Mouse (Mus musculus) forebrain, embryonic 14.5 days (tissue): ENCODE results near the gene Slc6a18. TPM values are rescaled to one million over a fixed set of nuclear protein-coding genes. Genes with fewer than 3 reads are reported as not detected.
A peak's percentile ranks its signal among the peaks of the same experiment; 100 is the strongest.

Experiments used
- ATAC-seq: fragments of 200-750 bp; cut with Nextera tagmentation; 2 replicates; pipeline ENCODE4 v1.8.0; 2017; ENCODE audit warnings: mild to moderate bottlenecking, moderate library complexity
- DNase-seq: peaks from one replicate; pipeline ENCODE4 v3.0.0-alpha.2; 2015; ENCODE audit warnings: low spot score
- H3K27ac ChIP-seq: fragments of 300-500 bp; sonication (generic); 2 replicates; pipeline ENCODE4 v1.5.1; 2014; ENCODE audit warnings: low read depth, mild to moderate bottlenecking, control low read depth, low read length, moderate library complexity
- H3K27me3 ChIP-seq: fragments of 300-500 bp; sonication (generic); replicated peaks from 2 replicates; pipeline ENCODE4 v1.6.1; 2014; ENCODE audit warnings: low read length, control low read depth, mixed read lengths; ENCODE audit not compliant: control insufficient read depth, insufficient read depth
- H3K36me3 ChIP-seq: fragments of 300-500 bp; sonication (generic); 2 replicates; pipeline ENCODE4 v1.6.1; 2014; ENCODE audit warnings: low read length, control low read depth; ENCODE audit not compliant: control insufficient read depth, insufficient read depth
- H3K4me1 ChIP-seq: fragments of 300-500 bp; sonication (generic); 2 replicates; pipeline ENCODE4 v1.6.1; 2014; ENCODE audit warnings: antibody characterized with exemption, low read length, control low read depth; ENCODE audit not compliant: control insufficient read depth, insufficient read depth
- H3K4me2 ChIP-seq: fragments of 300-500 bp; sonication (generic); 2 replicates; pipeline ENCODE4 v1.6.1; 2014; ENCODE audit warnings: mild to moderate bottlenecking, control low read depth, low read length
- H3K4me3 ChIP-seq: fragments of 300-500 bp; sonication (generic); 2 replicates; pipeline ENCODE4 v1.5.1; 2014; ENCODE audit warnings: low read depth, low read length, control low read depth
- H3K9ac ChIP-seq: fragments of 300-500 bp; sonication (generic); 2 replicates; pipeline ENCODE4 v1.6.1; 2014; ENCODE audit warnings: mild to moderate bottlenecking, low read length, control low read depth, moderate library complexity
- H3K9me3 ChIP-seq: fragments of 300-500 bp; sonication (generic); replicated peaks from 2 replicates; pipeline ENCODE4 v1.6.1; 2016; ENCODE audit warnings: low read length, control low read depth, mixed read lengths; ENCODE audit not compliant: control insufficient read depth
- WGBS: fragments of 180-500 bp; shearing (Covaris S2); extraction: QIAGEN DNeasy Blood & Tissue Kit; methylation state at CpG from one replicate; pipeline ENCODE4 v1.1.7; 2014; 5-methylcytosine and 5-hydroxymethylcytosine counted together
- polyA plus RNA-seq: library from polyadenylated mRNA; unstranded; fragments of >200 nt; fragmentation: Nextera tagmentation; extraction: Ambion mirVana; gene quantifications from 2 replicates; pipeline ENCODE4 v1.2.1, GENCODE M21; 2014

The Slc6a18 gene
- not detected in 2 replicates for polyA plus RNA-seq

DNA sequence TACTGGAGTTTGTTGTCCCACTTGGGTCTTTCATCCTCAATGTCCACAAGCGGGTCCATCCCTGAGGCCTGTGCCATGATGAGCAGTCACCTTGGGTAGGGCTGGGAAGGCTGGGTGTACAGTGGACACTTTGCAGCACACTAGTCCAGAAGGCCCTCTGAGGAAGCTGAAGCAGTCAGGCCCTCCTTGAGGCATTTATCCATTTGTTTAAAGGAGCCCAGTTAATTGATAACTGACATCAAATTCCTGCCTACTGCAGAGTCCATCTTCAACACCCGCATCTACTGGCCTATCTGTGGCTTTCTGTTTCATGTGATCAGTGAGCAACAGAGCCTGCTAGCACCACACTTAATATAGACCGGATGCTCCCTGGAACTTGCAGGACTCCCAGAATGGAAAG lies at the start of gene Slc6a18:
Gene Slc6a18 (minus strand): TSS at position 171 of the 400 bp plus-strand sequence.
- DNase-seq = no peak
- 83% methylated on average over 3 of the region's 3 CpGs for WGBS
- H3K9me3 ChIP-seq = no peaks in the 10 kb centered on the region
- no peaks in the 10 kb centered on the region for H3K4me1 ChIP-seq
- ATAC-seq = no peak
- no peak within 1 kb of the TSS for H3K9ac ChIP-seq
- no peaks in the 10 kb centered on the region for H3K27me3 ChIP-seq
- H3K4me3 ChIP-seq = no peak within 1 kb of the TSS
- H3K27ac ChIP-seq = no peak within 1 kb of the TSS
- no peak within 1 kb of the TSS for H3K4me2 ChIP-seq
- H3K36me3 ChIP-seq = no peaks in the 10 kb centered on the region

DNA sequence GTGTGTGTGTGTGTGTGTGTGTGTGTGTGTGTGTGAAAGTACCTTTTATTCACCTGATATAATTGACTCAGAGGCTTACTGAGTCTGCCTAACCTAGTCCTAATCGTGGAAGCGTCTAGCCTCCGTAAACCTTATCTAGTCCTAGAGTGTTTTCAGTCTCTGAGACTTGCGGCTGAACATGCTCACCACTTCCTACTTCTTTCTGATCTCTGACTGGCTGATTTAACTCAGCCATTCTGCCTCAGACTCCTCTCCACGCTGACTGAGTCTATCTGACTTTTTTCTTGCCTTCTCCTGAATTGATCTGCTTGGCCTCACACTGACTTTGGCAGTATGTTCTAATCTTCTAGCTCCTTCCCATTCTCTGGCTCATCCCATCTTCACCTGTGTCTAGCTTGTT lies 47.5 kb upstream of the Slc6a18 start:
- no peak overlapping the region for H3K4me3 ChIP-seq
- H3K27ac ChIP-seq = no peak overlapping the region
- ATAC-seq (no peak), DNase-seq (no peak)
- no peak overlapping the region for H3K9ac ChIP-seq
- no peaks in the 10 kb centered on the region for H3K4me1 ChIP-seq
- H3K36me3 ChIP-seq = no peaks in the 10 kb centered on the region
- no peak overlapping the region for H3K4me2 ChIP-seq
- 89% methylated on average over 5 of the region's 5 CpGs for WGBS
- H3K27me3 ChIP-seq = no peaks in the 10 kb centered on the region
- H3K9me3 ChIP-seq = no peaks in the 10 kb centered on the region

DNA sequence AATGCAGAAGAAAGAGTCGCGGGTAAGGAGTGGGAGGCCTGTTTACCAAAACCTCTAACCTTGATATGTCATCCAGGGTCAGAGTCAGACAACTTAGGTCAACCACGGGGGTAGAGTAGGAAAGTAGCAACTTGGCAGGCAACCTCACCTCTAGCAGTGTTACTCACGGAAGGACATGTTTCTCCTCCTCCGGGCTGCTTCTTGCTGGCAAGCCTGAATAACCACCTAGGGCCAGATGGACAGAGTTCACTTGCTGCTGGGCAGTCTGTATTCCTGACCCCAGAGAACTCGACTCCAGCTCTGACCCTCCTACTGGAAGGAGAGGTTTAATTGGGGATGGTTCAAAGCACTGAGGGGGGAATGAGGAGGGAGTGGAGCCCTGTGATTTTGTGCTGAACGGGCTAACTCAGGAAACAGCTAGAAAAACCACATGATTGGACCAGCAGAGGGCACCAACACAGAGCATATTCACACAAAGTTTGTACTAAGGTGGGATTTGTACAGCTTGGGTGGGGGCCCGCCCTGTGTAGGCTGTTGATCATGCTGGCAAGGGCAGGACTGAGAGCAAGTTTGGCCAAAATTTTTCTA lies 45.4 kb upstream of the Slc6a18 start:
- Histone ChIP-seq H3K9ac (no peak overlapping the region), H3K9me3 (no peaks in the 10 kb centered on the region), H3K4me1 (no peaks in the 10 kb centered on the region), H3K27me3 (no peaks in the 10 kb centered on the region), H3K4me3 (no peak overlapping the region), H3K27ac (no peak overlapping the region), H3K4me2 (no peak overlapping the region), H3K36me3 (no peaks in the 10 kb centered on the region)
- peak; percentile 33 for DNase-seq
- peak; percentile 40; the same call in 1 of the 2 replicates for ATAC-seq
- 43% methylated on average over 8 of the region's 8 CpGs for WGBS

DNA sequence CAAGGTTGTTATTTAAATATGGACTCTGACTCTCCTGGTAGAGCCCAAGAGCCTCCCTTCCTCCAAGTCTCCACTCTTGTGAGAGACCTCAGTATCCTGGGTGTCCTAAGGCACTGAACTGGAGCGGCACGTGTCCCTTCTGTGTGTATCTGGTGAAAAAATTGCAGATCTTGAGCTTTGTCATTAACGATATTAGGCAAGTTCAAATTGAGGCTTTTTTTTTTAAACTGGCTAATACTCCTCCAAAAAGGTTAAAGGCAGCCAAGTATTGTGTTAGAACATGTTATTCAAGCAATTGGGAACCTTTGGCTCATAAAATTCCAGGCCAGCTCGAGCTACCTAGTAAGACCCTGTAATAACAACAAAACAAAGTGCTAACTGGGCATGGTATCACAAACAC lies 42.4 kb upstream of the Slc6a18 start:
- WGBS = 86% methylated on average over 4 of the region's 4 CpGs
- Histone ChIP-seq H3K4me1 (no peaks in the 10 kb centered on the region), H3K9me3 (no peaks in the 10 kb centered on the region), H3K27me3 (no peaks in the 10 kb centered on the region), H3K9ac (no peak overlapping the region), H3K36me3 (no peaks in the 10 kb centered on the region), H3K27ac (no peak overlapping the region), H3K4me2 (no peak overlapping the region), H3K4me3 (no peak overlapping the region)
- ATAC-seq (no peak), DNase-seq (no peak)

DNA sequence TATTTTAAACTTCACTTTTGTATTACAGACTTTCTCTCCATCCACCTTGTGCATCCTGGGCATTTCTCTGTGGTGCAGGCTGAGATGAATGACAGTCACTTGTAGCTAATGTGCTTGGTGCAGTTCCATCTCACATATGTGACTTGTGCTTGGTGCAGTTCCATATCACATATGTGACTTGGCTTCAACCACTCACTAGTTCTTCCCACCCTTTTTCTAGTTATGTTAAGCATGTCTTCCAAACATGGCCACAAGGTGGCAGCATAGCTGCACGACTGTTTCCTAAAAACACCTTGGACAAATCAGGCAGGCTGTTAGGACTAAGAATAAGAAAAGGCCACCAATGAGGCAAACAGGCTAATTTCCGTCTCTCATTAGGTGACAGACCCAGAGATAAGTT lies 40.4 kb upstream of the Slc6a18 start:
- Histone ChIP-seq H3K4me2 (no peak overlapping the region), H3K9me3 (no peaks in the 10 kb centered on the region), H3K27me3 (no peaks in the 10 kb centered on the region), H3K27ac (no peak overlapping the region), H3K4me1 (no peaks in the 10 kb centered on the region), H3K4me3 (no peak overlapping the region), H3K36me3 (no peaks in the 10 kb centered on the region), H3K9ac (no peak overlapping the region)
- peak; percentile 86 for ATAC-seq
- 0% methylated on average over 2 of the region's 2 CpGs for WGBS
- DNase-seq = peak; percentile 94

DNA sequence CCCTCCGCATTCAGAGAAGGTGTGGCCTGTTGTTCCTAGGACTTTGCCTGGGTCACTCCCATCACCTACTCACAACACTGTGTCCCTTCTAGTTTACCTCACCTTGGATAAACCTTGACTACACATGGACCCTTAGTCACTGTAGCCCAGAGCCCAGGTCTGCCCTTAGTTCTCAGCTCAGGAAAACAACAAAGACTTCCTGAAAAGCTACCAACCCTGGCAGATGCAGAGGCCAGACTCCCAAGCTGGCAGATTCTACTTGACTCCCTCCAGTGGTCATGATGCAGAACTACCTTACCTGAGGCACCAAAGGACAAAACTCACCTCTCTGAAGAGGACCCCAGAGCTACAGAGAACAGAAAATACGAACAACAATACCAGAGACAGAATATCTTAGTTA lies 36.2 kb upstream of the Slc6a18 start:
- Histone ChIP-seq H3K36me3 (no peaks in the 10 kb centered on the region), H3K4me2 (no peak overlapping the region), H3K4me1 (no peaks in the 10 kb centered on the region), H3K4me3 (no peak overlapping the region), H3K9ac (no peak overlapping the region), H3K27ac (no peak overlapping the region), H3K9me3 (no peaks in the 10 kb centered on the region), H3K27me3 (no peaks in the 10 kb centered on the region)
- 58% methylated on average over 2 of the region's 2 CpGs for WGBS
- DNase-seq (peak; percentile 17), ATAC-seq (no peak)

DNA sequence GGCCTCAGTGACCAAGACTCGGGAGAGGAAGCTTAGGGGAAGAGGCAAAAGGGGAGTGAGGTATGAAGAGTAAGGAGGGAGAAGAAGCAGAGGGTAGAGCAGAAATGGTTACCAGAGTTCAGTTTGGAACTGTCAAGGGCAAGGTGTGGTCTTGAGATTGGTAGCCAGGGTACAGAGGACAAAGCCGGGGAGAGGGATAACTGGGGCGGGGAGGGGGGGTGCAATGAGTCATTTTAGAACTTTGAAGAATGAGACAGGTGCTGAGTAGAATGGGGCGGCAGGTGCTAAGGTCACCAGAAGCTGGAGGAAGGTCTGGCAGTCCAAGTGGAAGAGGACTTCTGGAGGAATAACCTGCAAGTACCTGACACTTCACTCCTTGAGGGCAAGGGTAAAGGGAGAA lies 35.4 kb upstream of the Slc6a18 start:
- DNase-seq (no peak), ATAC-seq (no peak)
- H3K36me3 ChIP-seq = no peaks in the 10 kb centered on the region
- H3K4me1 ChIP-seq = no peaks in the 10 kb centered on the region
- no peak overlapping the region for H3K27ac ChIP-seq
- H3K9ac ChIP-seq = no peak overlapping the region
- no peaks in the 10 kb centered on the region for H3K27me3 ChIP-seq
- H3K9me3 ChIP-seq = no peaks in the 10 kb centered on the region
- no peak overlapping the region for H3K4me3 ChIP-seq
- WGBS = 77% methylated on average over 4 of the region's 4 CpGs
- H3K4me2 ChIP-seq = no peak overlapping the region

DNA sequence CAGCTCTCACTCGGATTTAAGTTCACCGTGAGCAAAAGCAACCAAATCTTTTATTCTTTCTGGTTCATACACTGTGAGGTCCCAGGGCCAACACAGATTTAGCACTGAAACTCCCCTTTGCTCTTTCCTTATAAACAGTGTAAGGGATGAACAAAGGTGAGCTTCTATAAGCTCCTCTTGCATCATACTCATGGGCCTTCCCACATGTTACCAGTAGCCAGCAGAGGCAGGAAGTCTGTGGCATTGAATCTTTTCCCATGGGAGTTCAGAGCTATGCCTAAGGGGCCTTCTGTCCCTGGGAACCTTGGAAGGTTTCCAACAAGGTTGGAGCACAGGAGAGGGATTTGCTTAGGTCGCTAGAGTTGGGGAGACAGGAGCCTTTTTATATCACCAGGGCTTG lies 34.4 kb upstream of the Slc6a18 start:
- no peak overlapping the region for H3K4me2 ChIP-seq
- no peak overlapping the region for H3K27ac ChIP-seq
- H3K4me3 ChIP-seq = no peak overlapping the region
- ATAC-seq (no peak), DNase-seq (no peak)
- no peak overlapping the region for H3K9ac ChIP-seq
- H3K36me3 ChIP-seq = no peaks in the 10 kb centered on the region
- H3K27me3 ChIP-seq = no peaks in the 10 kb centered on the region
- H3K9me3 ChIP-seq = no peaks in the 10 kb centered on the region
- no peaks in the 10 kb centered on the region for H3K4me1 ChIP-seq
- WGBS = 73% methylated on average over 3 of the region's 3 CpGs

DNA sequence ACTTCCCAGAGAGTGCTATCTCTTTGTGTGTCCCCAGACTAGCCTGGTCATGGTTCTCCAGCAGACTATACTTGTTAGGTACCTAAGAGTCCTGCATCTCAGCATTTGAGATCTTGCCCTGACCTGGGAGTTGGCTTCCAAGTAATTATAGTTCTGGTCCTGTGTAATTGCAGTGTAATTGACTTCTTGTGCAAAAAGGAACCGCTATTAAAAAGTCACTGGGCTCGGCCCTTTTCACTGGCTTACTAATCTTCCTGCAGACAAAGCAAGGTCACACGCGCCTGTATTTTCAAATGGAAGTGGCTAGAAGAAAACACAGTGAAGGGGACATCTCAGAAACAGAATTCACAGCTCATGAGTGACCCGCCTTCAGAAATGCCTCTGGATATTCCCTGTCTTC lies 34.0 kb upstream of the Slc6a18 start:
- Histone ChIP-seq H3K27me3 (no peaks in the 10 kb centered on the region), H3K27ac (no peak overlapping the region), H3K4me3 (no peak overlapping the region), H3K9me3 (no peaks in the 10 kb centered on the region), H3K9ac (no peak overlapping the region), H3K4me2 (no peak overlapping the region), H3K4me1 (no peaks in the 10 kb centered on the region), H3K36me3 (no peaks in the 10 kb centered on the region)
- WGBS = 82% methylated on average over 5 of the region's 5 CpGs
- ATAC-seq (no peak), DNase-seq (no peak)
